Mouse (Mus musculus) thymus, adult 2 months (tissue): ENCODE measurements around the gene Pappa2. TPM values are rescaled to one million over a fixed set of nuclear protein-coding genes. Genes with fewer than 3 reads are reported as not detected.

Experiments used
- DNase-seq: peaks from one replicate; pipeline ENCODE4 v3.0.0; 2021
- H3K27ac ChIP-seq: fragments of 200-500 bp; 2 replicates; pipeline ENCODE4 v1.5.1; 2012; ENCODE audit warnings: low read length, control low read depth; ENCODE audit not compliant: control insufficient read depth, insufficient read depth
- H3K27me3 ChIP-seq: fragments of 200-500 bp; 2 replicates; pipeline ENCODE4 v1.6.1; 2012; ENCODE audit warnings: mild to moderate bottlenecking, low read length, moderate library complexity, mixed read lengths; ENCODE audit not compliant: control insufficient read depth, insufficient read depth
- H3K36me3 ChIP-seq: fragments of 200-500 bp; 2 replicates; pipeline ENCODE4 v1.6.1; 2012; ENCODE audit warnings: mild to moderate bottlenecking, low read length, moderate library complexity; ENCODE audit not compliant: control insufficient read depth, insufficient read depth
- H3K4me1 ChIP-seq: fragments of 200-500 bp; replicated peaks from 2 replicates; pipeline ENCODE4 v1.6.1; 2012; ENCODE audit warnings: low read length; ENCODE audit not compliant: control insufficient read depth, insufficient read depth
- H3K4me3 ChIP-seq: fragments of 200-500 bp; 2 replicates; pipeline ENCODE4 v1.5.1; 2012; ENCODE audit warnings: mild to moderate bottlenecking, low read length, control low read depth, moderate library complexity; ENCODE audit not compliant: control insufficient read depth, insufficient read depth
- CTCF ChIP-seq: fragments of 200-500 bp; IDR thresholded peaks from 2 replicates; pipeline ENCODE4 v1.5.1; 2012; ENCODE audit warnings: mild to moderate bottlenecking, control low read depth, low read length, moderate library complexity, borderline replicate concordance; ENCODE audit not compliant: control insufficient read depth, poor library complexity, insufficient read depth; ENCODE audit errors: extremely low read depth
- POLR2A ChIP-seq: fragments of 200-500 bp; IDR thresholded peaks from 2 replicates; pipeline ENCODE4 v1.6.1; 2012; ENCODE audit warnings: mild to moderate bottlenecking, low read length, control low read depth, moderate library complexity; ENCODE audit not compliant: control insufficient read depth, poor library complexity, insufficient read depth; ENCODE audit errors: extremely low read depth
- WGBS: fragments of 180-500 bp; shearing (Covaris S2); methylation state at CpG from one replicate; pipeline ENCODE4 v1.1.7; 2018; 5-methylcytosine and 5-hydroxymethylcytosine counted together
- polyA plus RNA-seq: library from polyadenylated mRNA; depleted of rRNA; stranded (reverse); fragments of >200 nt; gene quantifications from 2 replicates; pipeline ENCODE4 v1.2.3, GENCODE M21; 2012

The Pappa2 gene
- polyA plus RNA-seq, 1 experiment = 0.62 TPM

- no peak for DNase-seq
- no peak for TF ChIP-seq CTCF
- no peak for TF ChIP-seq POLR2A
- Histone ChIP-seq H3K36me3 (no peaks in the 10 kb centered on the region), H3K27ac (no peak overlapping the region), H3K4me1 (no peaks in the 10 kb centered on the region), H3K4me3 (no peak overlapping the region), H3K27me3 (no peaks in the 10 kb centered on the region)
- WGBS = 57% methylated on average over 3 of the region's 3 CpGs
Measured at GRCm38 (mm10) chr1:158666001-158666400, 314.3 kb downstream of the Pappa2 start.
